Mouse (Mus musculus): ENCODE data around the gene Lhfpl2. TPM values are rescaled to one million over a fixed set of nuclear protein-coding genes. Genes with fewer than 3 reads are reported as not detected.

The Lhfpl2 gene
- polyA plus RNA-seq, 1 experiment from 2014 or later = 9.6 TPM

- 89% methylated on average over 6 of the region's 6 CpGs for WGBS
- no peaks in the 10 kb centered on the region for H3K9me3 ChIP-seq (ENCODE audit: control insufficient read depth, low read length)
- no peaks in the 10 kb centered on the region for H3K27me3 ChIP-seq (ENCODE audit: control insufficient read depth, insufficient read depth, low read length)
- no peaks in the 10 kb centered on the region for H3K36me3 ChIP-seq (ENCODE audit: control insufficient read depth, insufficient read depth, low read length)
- no peak overlapping the region for H3K4me2 ChIP-seq (ENCODE audit: low read depth, low read length)
- H3K9ac ChIP-seq (replicated peaks; ENCODE audit: low read depth, low read length) = no peak overlapping the region
- ATAC-seq (ENCODE audit: low read depth) = no peak
- H3K4me3 ChIP-seq (ENCODE audit: low read depth, low read length) = no peak overlapping the region
- no peaks in the 10 kb centered on the region for H3K4me1 ChIP-seq (ENCODE audit: control insufficient read depth, insufficient read depth, low read length)
- H3K27ac ChIP-seq (ENCODE audit: low read depth, low read length) = no peak overlapping the region
Observed at GRCm38 (mm10) chr13:94198616-94199015, 141.0 kb downstream of the Lhfpl2 start.

- H3K4me3 ChIP-seq (ENCODE audit: low read depth, low read length) = no peak overlapping the region
- no peak overlapping the region for H3K4me2 ChIP-seq (ENCODE audit: low read depth, low read length)
- H3K9ac ChIP-seq (replicated peaks; ENCODE audit: low read depth, low read length) = no peak overlapping the region
- H3K27ac ChIP-seq (ENCODE audit: low read depth, low read length) = no peak overlapping the region
- no peaks in the 10 kb centered on the region for H3K27me3 ChIP-seq (ENCODE audit: control insufficient read depth, insufficient read depth, low read length)
- peaks cover 4% of the 10 kb centered on the region; the same call in 1 of the 2 replicates for H3K36me3 ChIP-seq (ENCODE audit: control insufficient read depth, insufficient read depth, low read length)
- WGBS = 68% methylated on average over 8 of the region's 8 CpGs
- H3K9me3 ChIP-seq (ENCODE audit: control insufficient read depth, low read length) = no peaks in the 10 kb centered on the region
- ATAC-seq (ENCODE audit: low read depth) = no peak
- no peaks in the 10 kb centered on the region for H3K4me1 ChIP-seq (ENCODE audit: control insufficient read depth, insufficient read depth, low read length)
Observed at GRCm38 (mm10) chr13:94199829-94200228, 142.2 kb downstream of the Lhfpl2 start.

- Histone ChIP-seq H3K4me1 (ENCODE audit: control insufficient read depth, insufficient read depth, low read length) (no peaks in the 10 kb centered on the region), H3K27ac (ENCODE audit: low read depth, low read length) (no peak overlapping the region), H3K4me2 (ENCODE audit: low read depth, low read length) (no peak overlapping the region), H3K36me3 (ENCODE audit: control insufficient read depth, insufficient read depth, low read length) (peaks cover 8% of the 10 kb centered on the region; the same call in 1 of the 2 replicates), H3K27me3 (ENCODE audit: control insufficient read depth, insufficient read depth, low read length) (no peaks in the 10 kb centered on the region), H3K4me3 (ENCODE audit: low read depth, low read length) (no peak overlapping the region), H3K9me3 (ENCODE audit: control insufficient read depth, low read length) (peaks cover 3% of the 10 kb centered on the region), H3K9ac (replicated peaks; ENCODE audit: low read depth, low read length) (no peak overlapping the region)
- 10% methylated on average over 6 of the region's 6 CpGs for WGBS
- ATAC-seq (ENCODE audit: low read depth) = peak; percentile 72
Observed at GRCm38 (mm10) chr13:94205234-94205633, 147.6 kb downstream of the Lhfpl2 start.

- H3K4me3 ChIP-seq (ENCODE audit: low read depth, low read length) = no peak overlapping the region
- WGBS = 96% methylated on average over 16 of the region's 16 CpGs
- no peak overlapping the region for H3K4me2 ChIP-seq (ENCODE audit: low read depth, low read length)
- H3K36me3 ChIP-seq (ENCODE audit: control insufficient read depth, insufficient read depth, low read length) = peaks cover 8% of the 10 kb centered on the region; the same call in 1 of the 2 replicates
- H3K27me3 ChIP-seq (ENCODE audit: control insufficient read depth, insufficient read depth, low read length) = no peaks in the 10 kb centered on the region
- H3K4me1 ChIP-seq (ENCODE audit: control insufficient read depth, insufficient read depth, low read length) = no peaks in the 10 kb centered on the region
- H3K9ac ChIP-seq (replicated peaks; ENCODE audit: low read depth, low read length) = no peak overlapping the region
- H3K9me3 ChIP-seq (ENCODE audit: control insufficient read depth, low read length) = peaks cover 3% of the 10 kb centered on the region
- no peak for ATAC-seq (ENCODE audit: low read depth)
- H3K27ac ChIP-seq (ENCODE audit: low read depth, low read length) = no peak overlapping the region
Observed at GRCm38 (mm10) chr13:94207973-94208372, 150.4 kb downstream of the Lhfpl2 start.

GRCm38 (mm10) chr13:94208892-94209291, 151.3 kb downstream of the Lhfpl2 start:
- Histone ChIP-seq H3K27me3 (ENCODE audit: control insufficient read depth, insufficient read depth, low read length) (no peaks in the 10 kb centered on the region), H3K27ac (ENCODE audit: low read depth, low read length) (no peak overlapping the region), H3K4me2 (ENCODE audit: low read depth, low read length) (no peak overlapping the region), H3K9me3 (ENCODE audit: control insufficient read depth, low read length) (peaks cover 3% of the 10 kb centered on the region), H3K4me3 (ENCODE audit: low read depth, low read length) (no peak overlapping the region), H3K4me1 (ENCODE audit: control insufficient read depth, insufficient read depth, low read length) (no peaks in the 10 kb centered on the region), H3K9ac (replicated peaks; ENCODE audit: low read depth, low read length) (no peak overlapping the region), H3K36me3 (ENCODE audit: control insufficient read depth, insufficient read depth, low read length) (peaks cover 6% of the 10 kb centered on the region; the same call in 1 of the 2 replicates)
- no peak for ATAC-seq (ENCODE audit: low read depth)

- no peak overlapping the region for H3K27ac ChIP-seq (ENCODE audit: low read depth, low read length)
- WGBS = 35% methylated on average over 6 of the region's 6 CpGs
- peaks cover 3% of the 10 kb centered on the region for H3K9me3 ChIP-seq (ENCODE audit: control insufficient read depth, low read length)
- peak; percentile 71; the same call in 1 of the 2 replicates for ATAC-seq (ENCODE audit: low read depth)
- H3K27me3 ChIP-seq (ENCODE audit: control insufficient read depth, insufficient read depth, low read length) = no peaks in the 10 kb centered on the region
- peaks cover 4% of the 10 kb centered on the region; the same call in 1 of the 2 replicates for H3K36me3 ChIP-seq (ENCODE audit: control insufficient read depth, insufficient read depth, low read length)
- H3K9ac ChIP-seq (replicated peaks; ENCODE audit: low read depth, low read length) = no peak overlapping the region
- no peaks in the 10 kb centered on the region for H3K4me1 ChIP-seq (ENCODE audit: control insufficient read depth, insufficient read depth, low read length)
- no peak overlapping the region for H3K4me2 ChIP-seq (ENCODE audit: low read depth, low read length)
- H3K4me3 ChIP-seq (ENCODE audit: low read depth, low read length) = no peak overlapping the region
Observed at GRCm38 (mm10) chr13:94211236-94212119, 153.9 kb downstream of the Lhfpl2 start.

- Histone ChIP-seq H3K36me3 (ENCODE audit: control insufficient read depth, insufficient read depth, low read length) (peaks cover 4% of the 10 kb centered on the region; the same call in 1 of the 2 replicates), H3K9ac (replicated peaks; ENCODE audit: low read depth, low read length) (no peak overlapping the region), H3K27me3 (ENCODE audit: control insufficient read depth, insufficient read depth, low read length) (no peaks in the 10 kb centered on the region), H3K9me3 (ENCODE audit: control insufficient read depth, low read length) (peaks cover 3% of the 10 kb centered on the region), H3K4me1 (ENCODE audit: control insufficient read depth, insufficient read depth, low read length) (no peaks in the 10 kb centered on the region), H3K27ac (ENCODE audit: low read depth, low read length) (no peak overlapping the region), H3K4me2 (ENCODE audit: low read depth, low read length) (no peak overlapping the region), H3K4me3 (ENCODE audit: low read depth, low read length) (no peak overlapping the region)
- WGBS = 95% methylated on average over 2 of the region's 2 CpGs
- no peak for ATAC-seq (ENCODE audit: low read depth)
Observed at GRCm38 (mm10) chr13:94212179-94212578, 154.6 kb downstream of the Lhfpl2 start.

- Histone ChIP-seq H3K4me2 (ENCODE audit: low read depth, low read length) (no peak overlapping the region), H3K36me3 (ENCODE audit: control insufficient read depth, insufficient read depth, low read length) (peaks cover 4% of the 10 kb centered on the region; the same call in 1 of the 2 replicates), H3K4me1 (ENCODE audit: control insufficient read depth, insufficient read depth, low read length) (no peaks in the 10 kb centered on the region), H3K9me3 (ENCODE audit: control insufficient read depth, low read length) (peaks cover 3% of the 10 kb centered on the region), H3K9ac (replicated peaks; ENCODE audit: low read depth, low read length) (no peak overlapping the region), H3K4me3 (ENCODE audit: low read depth, low read length) (no peak overlapping the region), H3K27me3 (ENCODE audit: control insufficient read depth, insufficient read depth, low read length) (no peaks in the 10 kb centered on the region), H3K27ac (ENCODE audit: low read depth, low read length) (no peak overlapping the region)
- no peak for ATAC-seq (ENCODE audit: low read depth)
- WGBS = 89% methylated on average over 2 of the region's 2 CpGs
Observed at GRCm38 (mm10) chr13:94212716-94213115, 155.1 kb downstream of the Lhfpl2 start.

GRCm38 (mm10) chr13:94223609-94224008, 166.0 kb downstream of the Lhfpl2 start:
- no peak overlapping the region for H3K4me3 ChIP-seq (ENCODE audit: low read depth, low read length)
- no peaks in the 10 kb centered on the region for H3K9me3 ChIP-seq (ENCODE audit: control insufficient read depth, low read length)
- H3K9ac ChIP-seq (replicated peaks; ENCODE audit: low read depth, low read length) = no peak overlapping the region
- WGBS = 65% methylated on average over 14 of the region's 14 CpGs
- peaks cover 14% of the 10 kb centered on the region for H3K36me3 ChIP-seq (ENCODE audit: control insufficient read depth, insufficient read depth, low read length)
- no peak overlapping the region for H3K27ac ChIP-seq (ENCODE audit: low read depth, low read length)
- H3K4me2 ChIP-seq (ENCODE audit: low read depth, low read length) = no peak overlapping the region
- no peaks in the 10 kb centered on the region for H3K27me3 ChIP-seq (ENCODE audit: control insufficient read depth, insufficient read depth, low read length)
- H3K4me1 ChIP-seq (ENCODE audit: control insufficient read depth, insufficient read depth, low read length) = no peaks in the 10 kb centered on the region
- no peak for ATAC-seq (ENCODE audit: low read depth)

Data from neural tube, embryonic 14.5 days (tissue).